Mouse (Mus musculus): ENCODE measurements around the gene Fads6.

- TF ChIP-seq GATA1 (IDR thresholded peaks at IDR 0.05; ENCODE audit: borderline replicate concordance, low read length) (no peak), FLI1 (IDR thresholded peaks at IDR 0.05; ENCODE audit: low read length) (no peak)
These were observed 32.4 kb downstream of the Fads6 start for GRCm38 (mm10) chr11:115264862-115265668.

Measured in megakaryocyte, embryonic 14.5 days (primary cell).